Mouse (Mus musculus): ENCODE measurements at regions not wholly inside any gene's neighbourhood (a gene's known extent, or its start where the extent isn't known, plus 50 kb on each side); places are given as distances from the start of the nearest gene placed in this dataset.

DNA sequence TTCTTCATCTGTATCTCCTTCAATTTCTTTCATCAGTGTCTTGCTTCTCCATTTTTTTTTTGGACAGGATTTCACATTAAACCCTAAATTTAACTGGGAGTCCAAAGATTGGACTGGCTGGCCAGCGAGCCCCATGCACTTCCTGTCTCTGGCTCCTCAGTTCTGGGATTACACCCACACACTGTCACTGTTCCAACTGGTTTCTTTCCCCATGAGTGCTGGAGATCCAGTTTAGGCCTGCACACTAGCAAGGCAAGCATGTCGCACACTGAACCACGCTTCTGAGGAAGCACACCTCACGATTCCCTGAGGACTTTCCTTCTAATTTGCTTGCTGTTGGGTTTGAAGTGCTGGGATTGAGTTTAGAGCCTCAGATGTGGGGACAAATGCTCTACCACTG, 50.5 kb upstream of the Sash1 start:
- TF ChIP-seq CTCF (IDR thresholded peaks at IDR 0.05; ENCODE audit: control insufficient read depth, insufficient read depth, low read length), result no peak
- TF ChIP-seq POLR2A (IDR thresholded peaks at IDR 0.05; ENCODE audit: borderline replicate concordance, control insufficient read depth, low read depth, low read length), result no peak

All from bone marrow, adult 2 months (tissue).